Mouse (Mus musculus) MEL (cell line): ENCODE measurements at regions not wholly inside any gene's neighbourhood (a gene's known extent, or its start where the extent isn't known, plus 50 kb on each side); places are given as distances from the start of the nearest gene placed in this dataset.

Source experiments
- CTCF ChIP-seq, 3 experiments: IDR thresholded peaks in 2 of 3; conservative IDR thresholded peaks in 1 of 3; 2 replicates each; pipeline ENCODE4 v1.5.1; 2011 to 2012; ENCODE audit warnings: low read length in 3 of 3, low read depth in 2 of 3, mild to moderate bottlenecking in 2 of 3, improper control_type of control experiment in 1 of 3, inconsistent platforms in 1 of 3, mixed read lengths in 1 of 3, moderate library complexity in 1 of 3; ENCODE audit not compliant: control insufficient read depth in 1 of 3, insufficient read depth in 1 of 3, poor library complexity in 1 of 3, severe bottlenecking in 1 of 3
- EP300 ChIP-seq, 2 experiments: IDR thresholded peaks; 2 replicates each; pipeline ENCODE4 v1.6.1; 2011; ENCODE audit warnings: improper control_type of control experiment in 2 of 2, low read length in 2 of 2, low read depth in 1 of 2, mild to moderate bottlenecking in 1 of 2
- GABPA ChIP-seq: IDR thresholded peaks from 2 replicates; pipeline ENCODE4 v1.6.1; 2012; ENCODE audit warnings: low read depth, mild to moderate bottlenecking, inconsistent platforms, low read length, improper control_type of control experiment, moderate library complexity
- MAFK ChIP-seq: IDR thresholded peaks from 2 replicates; pipeline ENCODE4 v1.6.1; 2011; ENCODE audit warnings: low read depth, mild to moderate bottlenecking, low read length, improper control_type of control experiment, borderline replicate concordance
- MEF2A ChIP-seq: IDR thresholded peaks from 2 replicates; pipeline ENCODE4 v1.6.1; 2014; ENCODE audit warnings: low read depth, mild to moderate bottlenecking, inconsistent platforms, low read length, improper control_type of control experiment; ENCODE audit not compliant: poor library complexity, insufficient replicate concordance, severe bottlenecking; ENCODE audit errors: extremely low read depth
- MYC ChIP-seq: IDR thresholded peaks from 2 replicates; pipeline ENCODE4 v1.6.1; 2011; ENCODE audit warnings: low read depth, mild to moderate bottlenecking, low read length, improper control_type of control experiment, moderate library complexity
- POLR2A ChIP-seq, 2 experiments: IDR thresholded peaks; 2 replicates each; pipeline ENCODE4 v1.6.1; 2011 to 2012; ENCODE audit warnings: low read length in 2 of 2, mild to moderate bottlenecking in 2 of 2, control low read depth in 1 of 2, improper control_type of control experiment in 1 of 2, low read depth in 1 of 2, moderate library complexity in 1 of 2; ENCODE audit not compliant: control insufficient read depth in 1 of 2, insufficient read depth in 1 of 2, poor library complexity in 1 of 2
- RAD21 ChIP-seq: IDR thresholded peaks from 2 replicates; pipeline ENCODE4 v1.6.1; 2011; ENCODE audit warnings: mild to moderate bottlenecking, low read depth, low read length, improper control_type of control experiment
- RCOR1 ChIP-seq: IDR thresholded peaks from 2 replicates; pipeline ENCODE4 v1.6.1; 2012; ENCODE audit warnings: low read depth, mild to moderate bottlenecking, inconsistent platforms, low read length, improper control_type of control experiment
- SMC3 ChIP-seq: IDR thresholded peaks from 2 replicates; pipeline ENCODE4 v1.6.1; 2011; ENCODE audit warnings: low read depth, low read length, improper control_type of control experiment
- TCF12 ChIP-seq: IDR thresholded peaks from 2 replicates; pipeline ENCODE4 v1.6.1; 2014; ENCODE audit warnings: low read depth, mild to moderate bottlenecking, inconsistent platforms, low read length, improper control_type of control experiment, moderate library complexity
- UBTF ChIP-seq: IDR thresholded peaks from 2 replicates; pipeline ENCODE4 v1.6.1; 2012; ENCODE audit warnings: low read depth, mild to moderate bottlenecking, inconsistent platforms, low read length, improper control_type of control experiment, moderate library complexity, borderline replicate concordance; ENCODE audit not compliant: insufficient read depth
- USF1 ChIP-seq: IDR thresholded peaks from 2 replicates; pipeline ENCODE4 v1.6.1; 2014; ENCODE audit warnings: low read depth, mild to moderate bottlenecking, inconsistent platforms, low read length, improper control_type of control experiment, moderate library complexity

GRCm38 (mm10) chr3:33383622-33384021 lies 240.6 kb upstream of the Pex5l start:
- no peak for TF ChIP-seq CTCF (IDR thresholded peaks at IDR 0.05 in 2 of 3, conservative IDR thresholded peaks at IDR 0.05 in 1 of 3; ENCODE audit: control insufficient read depth in 1 of 3, insufficient read depth in 1 of 3, low read depth in 2 of 3, low read length in 3 of 3, poor library complexity in 1 of 3, severe bottlenecking in 1 of 3)
- no peak for TF ChIP-seq UBTF
- no peak for TF ChIP-seq GABPA
- TF ChIP-seq POLR2A (IDR thresholded peaks at IDR 0.05; ENCODE audit: control insufficient read depth in 1 of 2, insufficient read depth in 1 of 2, low read depth in 1 of 2, low read length in 2 of 2, poor library complexity in 1 of 2), result no peak
- no peak for TF ChIP-seq MEF2A
- TF ChIP-seq TCF12, result no peak
- no peak for TF ChIP-seq USF1
- no peak for TF ChIP-seq SMC3
- no peak for TF ChIP-seq RAD21
- TF ChIP-seq MAFK, result no peak
- no peak for TF ChIP-seq MYC
- no peak for TF ChIP-seq RCOR1
- no peak for TF ChIP-seq EP300 (IDR thresholded peaks at IDR 0.05; ENCODE audit: low read depth in 1 of 2, low read length in 2 of 2)
